Mouse (Mus musculus): Measurements from ENCODE around the gene Efna5. TPM values are rescaled to one million over a fixed set of nuclear protein-coding genes. Genes with fewer than 3 reads are reported as not detected.

Efna5 gene
- total and polyA plus RNA-seq, 3 experiments, result 0.05 TPM; not detected in 2

DNA sequence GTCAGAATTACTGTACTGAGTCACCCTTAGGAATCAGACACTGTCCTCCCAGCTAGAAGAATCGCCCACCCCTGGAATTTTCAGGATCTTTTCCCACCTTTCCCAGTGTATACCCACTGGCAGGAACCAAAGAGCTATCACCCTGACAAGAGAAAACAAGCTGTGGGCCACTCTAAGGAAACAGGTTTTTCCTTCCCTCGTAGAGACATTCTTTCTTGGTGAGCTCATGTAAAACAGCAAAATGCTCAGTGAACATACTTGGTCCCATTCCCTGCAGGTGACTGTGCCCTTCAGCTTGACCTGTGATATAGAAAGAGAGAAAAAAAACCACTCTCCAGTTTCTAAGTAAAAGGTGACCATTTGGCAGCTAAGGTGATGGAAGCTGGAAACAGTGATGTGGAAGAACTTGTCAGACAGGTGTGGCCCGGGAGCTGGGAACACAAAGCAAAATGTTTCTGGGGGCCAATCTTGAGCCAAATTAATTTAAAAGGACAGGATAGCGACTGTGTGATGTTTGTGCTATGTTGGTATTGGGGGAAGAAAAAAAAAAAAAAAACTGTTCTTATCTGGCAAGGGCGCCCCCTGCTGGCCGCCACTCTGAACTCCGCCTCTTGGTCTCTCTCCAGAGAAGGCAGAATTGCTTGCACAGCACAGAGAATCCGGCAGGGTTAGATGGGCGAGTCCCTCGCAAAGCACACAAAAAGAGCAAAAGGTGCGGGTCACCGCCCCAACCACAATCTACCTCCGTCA lies 97.4 kb downstream of the Efna5 start:
- Histone ChIP-seq H3K4me1 (ENCODE audit: insufficient read depth, low read depth, low read length) (no peaks in the 10 kb centered on the region), H3K4me3 (ENCODE audit: low read depth, low read length) (no peak overlapping the region), H3K36me3 (replicated peaks) (no peaks in the 10 kb centered on the region), H3K9me3 (replicated peaks) (peaks cover 12% of the 10 kb centered on the region), H3K27me3 (ENCODE audit: insufficient read depth, low read length) (no peaks in the 10 kb centered on the region)
- TF ChIP-seq GATA2 (IDR thresholded peaks at IDR 0.05; ENCODE audit: borderline replicate concordance, low read depth, low read length), result no peak
- TF ChIP-seq CTCF (IDR thresholded peaks at IDR 0.05; ENCODE audit: low read depth, low read length), result peak; percentile 31; the same call in 1 of the 2 replicates
- DNase-seq (ENCODE audit: low spot score), result no peak
- peak; percentile 40; the same call in 1 of the 2 replicates for ATAC-seq (ENCODE audit: extremely low read depth, insufficient number of reproducible peaks, low FRiP score, poor library complexity, severe bottlenecking)

GRCm38 (mm10) chr17:62782826-62783404 lies 98.2 kb downstream of the Efna5 start:
- H3K27me3 ChIP-seq (ENCODE audit: insufficient read depth, low read length), result no peaks in the 10 kb centered on the region
- DNase-seq (ENCODE audit: low spot score) (no peak), ATAC-seq (ENCODE audit: extremely low read depth, insufficient number of reproducible peaks, low FRiP score, poor library complexity, severe bottlenecking) (no peak)
- H3K4me1 ChIP-seq (ENCODE audit: insufficient read depth, low read depth, low read length), result no peaks in the 10 kb centered on the region
- H3K4me3 ChIP-seq (ENCODE audit: low read depth, low read length), result no peak overlapping the region
- H3K9me3 ChIP-seq (replicated peaks), result peaks cover 12% of the 10 kb centered on the region
- TF ChIP-seq TAL1 (conservative IDR thresholded peaks at IDR 0.05; ENCODE audit: low read depth, low read length) (no peak), POLR2AphosphoS5 (IDR thresholded peaks at IDR 0.05; ENCODE audit: insufficient replicate concordance, low read depth, low read length) (no peak), GATA1 (IDR thresholded peaks at IDR 0.05; ENCODE audit: borderline replicate concordance, low read length) (no peak), GATA2 (IDR thresholded peaks at IDR 0.05; ENCODE audit: borderline replicate concordance, low read depth, low read length) (no peak), CTCF (IDR thresholded peaks at IDR 0.05; ENCODE audit: low read depth, low read length) (no peak)
- H3K36me3 ChIP-seq (replicated peaks), result no peaks in the 10 kb centered on the region

GRCm38 (mm10) chr17:62781120-62781519 lies 100.0 kb downstream of the Efna5 start:
- no peak for DNase-seq (ENCODE audit: low spot score)
- H3K9me3 ChIP-seq (replicated peaks), result peaks cover 12% of the 10 kb centered on the region
- no peaks in the 10 kb centered on the region for H3K4me1 ChIP-seq (ENCODE audit: insufficient read depth, low read depth, low read length)
- TF ChIP-seq GATA2 (IDR thresholded peaks at IDR 0.05; ENCODE audit: borderline replicate concordance, low read depth, low read length) (no peak), TAL1 (conservative IDR thresholded peaks at IDR 0.05; ENCODE audit: low read depth, low read length) (no peak), GATA1 (IDR thresholded peaks at IDR 0.05; ENCODE audit: borderline replicate concordance, low read length) (no peak), CTCF (IDR thresholded peaks at IDR 0.05; ENCODE audit: low read depth, low read length) (no peak), POLR2AphosphoS5 (IDR thresholded peaks at IDR 0.05; ENCODE audit: insufficient replicate concordance, low read depth, low read length) (no peak)
- ATAC-seq (ENCODE audit: extremely low read depth, insufficient number of reproducible peaks, low FRiP score, poor library complexity, severe bottlenecking), result no peak
- no peaks in the 10 kb centered on the region for H3K36me3 ChIP-seq (replicated peaks)
- no peaks in the 10 kb centered on the region for H3K27me3 ChIP-seq (ENCODE audit: insufficient read depth, low read length)
- no peak overlapping the region for H3K4me3 ChIP-seq (ENCODE audit: low read depth, low read length)

- no peak for DNase-seq (ENCODE audit: low spot score)
- Histone ChIP-seq H3K36me3 (replicated peaks) (no peaks in the 10 kb centered on the region), H3K9me3 (replicated peaks) (peaks cover 12% of the 10 kb centered on the region), H3K4me1 (ENCODE audit: insufficient read depth, low read depth, low read length) (no peaks in the 10 kb centered on the region), H3K4me3 (ENCODE audit: low read depth, low read length) (no peak overlapping the region), H3K27me3 (ENCODE audit: insufficient read depth, low read length) (no peaks in the 10 kb centered on the region)
- TF ChIP-seq GATA1 (IDR thresholded peaks at IDR 0.05; ENCODE audit: borderline replicate concordance, low read length) (no peak), GATA2 (IDR thresholded peaks at IDR 0.05; ENCODE audit: borderline replicate concordance, low read depth, low read length) (no peak), CTCF (IDR thresholded peaks at IDR 0.05; ENCODE audit: low read depth, low read length) (no peak), TAL1 (conservative IDR thresholded peaks at IDR 0.05; ENCODE audit: low read depth, low read length) (no peak), POLR2AphosphoS5 (IDR thresholded peaks at IDR 0.05; ENCODE audit: insufficient replicate concordance, low read depth, low read length) (no peak)
- no peak for ATAC-seq (ENCODE audit: extremely low read depth, insufficient number of reproducible peaks, low FRiP score, poor library complexity, severe bottlenecking)
Observed at GRCm38 (mm10) chr17:62777858-62778564, 103.1 kb downstream of the Efna5 start.

DNA sequence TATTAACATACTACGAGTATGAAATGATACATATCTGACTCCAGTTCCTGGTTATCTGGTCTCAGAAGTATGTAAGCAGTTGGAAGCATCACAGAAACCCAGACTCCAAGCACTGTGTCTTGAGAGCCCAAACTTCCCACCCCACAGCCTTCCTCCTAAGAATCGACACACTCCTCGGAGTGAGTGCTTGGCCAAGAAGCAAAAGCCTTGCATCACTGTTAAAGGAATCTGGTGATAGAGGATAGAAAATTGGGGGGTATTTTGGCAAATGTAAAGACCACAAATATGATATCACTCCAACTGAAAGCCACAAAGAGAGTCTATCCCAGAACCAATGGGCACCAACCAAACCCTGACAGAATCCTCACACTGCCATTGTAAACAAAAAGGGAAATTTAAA lies 104.4 kb downstream of the Efna5 start:
- no peaks in the 10 kb centered on the region for H3K36me3 ChIP-seq (replicated peaks)
- H3K4me1 ChIP-seq (ENCODE audit: insufficient read depth, low read depth, low read length), result no peaks in the 10 kb centered on the region
- no peak for TF ChIP-seq POLR2AphosphoS5 (IDR thresholded peaks at IDR 0.05; ENCODE audit: insufficient replicate concordance, low read depth, low read length)
- TF ChIP-seq GATA2 (IDR thresholded peaks at IDR 0.05; ENCODE audit: borderline replicate concordance, low read depth, low read length), result no peak
- TF ChIP-seq CTCF (IDR thresholded peaks at IDR 0.05; ENCODE audit: low read depth, low read length), result no peak
- no peak for TF ChIP-seq TAL1 (conservative IDR thresholded peaks at IDR 0.05; ENCODE audit: low read depth, low read length)
- TF ChIP-seq GATA1 (IDR thresholded peaks at IDR 0.05; ENCODE audit: borderline replicate concordance, low read length), result no peak
- no peaks in the 10 kb centered on the region for H3K27me3 ChIP-seq (ENCODE audit: insufficient read depth, low read length)
- DNase-seq (ENCODE audit: low spot score), result no peak
- H3K4me3 ChIP-seq (ENCODE audit: low read depth, low read length), result no peak overlapping the region
- H3K9me3 ChIP-seq (replicated peaks), result peaks cover 10% of the 10 kb centered on the region
- ATAC-seq (ENCODE audit: extremely low read depth, insufficient number of reproducible peaks, low FRiP score, poor library complexity, severe bottlenecking), result no peak

DNA sequence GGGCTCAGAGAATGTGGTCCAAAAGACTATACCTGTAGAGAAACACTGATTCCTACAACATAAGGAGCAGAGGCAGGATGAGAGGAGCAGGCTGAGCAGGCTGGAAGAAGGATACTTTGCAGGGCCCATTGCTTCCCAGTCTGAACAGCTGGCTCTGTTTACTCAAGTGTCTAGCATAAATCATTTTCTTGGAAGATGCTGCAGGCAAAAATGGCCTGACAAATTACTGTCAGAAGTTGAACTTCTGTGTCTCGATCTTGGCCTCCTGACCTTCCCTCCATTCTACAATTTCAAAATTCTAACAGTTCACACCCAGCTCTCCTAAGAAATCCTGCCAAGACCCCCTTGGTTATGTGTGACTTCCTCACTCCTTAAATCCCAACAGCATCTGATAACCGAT lies 105.1 kb downstream of the Efna5 start:
- H3K4me3 ChIP-seq (ENCODE audit: low read depth, low read length), result no peak overlapping the region
- H3K27me3 ChIP-seq (ENCODE audit: insufficient read depth, low read length), result no peaks in the 10 kb centered on the region
- no peak for ATAC-seq (ENCODE audit: extremely low read depth, insufficient number of reproducible peaks, low FRiP score, poor library complexity, severe bottlenecking)
- no peak for DNase-seq (ENCODE audit: low spot score)
- H3K4me1 ChIP-seq (ENCODE audit: insufficient read depth, low read depth, low read length), result no peaks in the 10 kb centered on the region
- peaks cover 10% of the 10 kb centered on the region for H3K9me3 ChIP-seq (replicated peaks)
- H3K36me3 ChIP-seq (replicated peaks), result no peaks in the 10 kb centered on the region
- TF ChIP-seq POLR2AphosphoS5 (IDR thresholded peaks at IDR 0.05; ENCODE audit: insufficient replicate concordance, low read depth, low read length) (no peak), GATA2 (IDR thresholded peaks at IDR 0.05; ENCODE audit: borderline replicate concordance, low read depth, low read length) (no peak), GATA1 (IDR thresholded peaks at IDR 0.05; ENCODE audit: borderline replicate concordance, low read length) (no peak), TAL1 (conservative IDR thresholded peaks at IDR 0.05; ENCODE audit: low read depth, low read length) (no peak), CTCF (IDR thresholded peaks at IDR 0.05; ENCODE audit: low read depth, low read length) (no peak)
